Mouse (Mus musculus): ENCODE data around the gene Psat1. TPM values are rescaled to one million over a fixed set of nuclear protein-coding genes. Genes with fewer than 3 reads are reported as not detected.

Gene Psat1
- polyA plus RNA-seq (2015; fragmentation: Nextera tagmentation; extraction: Ambion mirVana), result 40.7 and 57.3 TPM in 2 replicates

DNA sequence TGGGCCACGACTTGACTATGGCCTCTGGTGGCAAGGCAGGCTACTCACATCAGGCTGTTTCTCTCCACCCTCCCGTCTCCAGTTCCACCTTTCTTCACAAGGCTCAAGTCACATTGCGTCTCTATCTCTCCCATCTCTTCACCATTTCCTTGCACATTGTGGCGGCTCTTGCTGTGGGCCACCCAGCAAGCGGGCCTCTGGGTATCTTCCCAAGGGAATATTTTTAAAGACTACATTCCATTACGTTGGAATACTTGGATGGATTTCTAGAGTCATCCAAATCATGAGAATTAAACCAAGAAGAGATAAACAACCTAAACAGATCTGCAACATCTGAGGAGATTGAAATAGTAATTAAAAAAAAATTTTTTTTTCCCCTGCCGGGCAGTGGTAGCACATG is at the start of gene Psat1:
Gene Psat1, minus strand, starts transcription at position 101 of the 400 bp plus-strand sequence.
- no peaks in the 10 kb centered on the region for H3K9me3 ChIP-seq (ENCODE audit: low read length)
- H3K4me2 ChIP-seq (ENCODE audit: low read depth, low read length), result no peak within 1 kb of the TSS
- 72% methylated on average over 7 of the region's 7 CpGs for WGBS (ENCODE audit: insufficient replicate concordance)
- no peak within 1 kb of the TSS for H3K4me3 ChIP-seq (ENCODE audit: low read depth, low read length)
- H3K27ac ChIP-seq (ENCODE audit: low read depth), result no peak within 1 kb of the TSS
- H3K4me1 ChIP-seq (ENCODE audit: insufficient read depth), result no peaks in the 10 kb centered on the region
- DNase-seq, result no peak
- ATAC-seq, result no peak
- no peak for TF ChIP-seq CTCF (IDR thresholded peaks at IDR 0.05; ENCODE audit: low read depth)
- TF ChIP-seq EP300 (IDR thresholded peaks at IDR 0.05; ENCODE audit: low read depth), result no peak
- H3K27me3 ChIP-seq (ENCODE audit: insufficient read depth, low read length), result no peaks in the 10 kb centered on the region
- H3K9ac ChIP-seq (replicated peaks), result no peak within 1 kb of the TSS
- no peaks in the 10 kb centered on the region for H3K36me3 ChIP-seq (replicated peaks; ENCODE audit: insufficient read depth, low read length)

GRCm38 (mm10) chr19:15990102-15990501 is 43.0 kb upstream of the Psat1 start:
- Histone ChIP-seq H3K4me1 (ENCODE audit: insufficient read depth) (peaks cover 2% of the 10 kb centered on the region), H3K9me3 (ENCODE audit: low read length) (no peaks in the 10 kb centered on the region), H3K4me2 (ENCODE audit: low read depth, low read length) (no peak overlapping the region), H3K36me3 (replicated peaks; ENCODE audit: insufficient read depth, low read length) (no peaks in the 10 kb centered on the region), H3K9ac (replicated peaks) (no peak overlapping the region), H3K27ac (ENCODE audit: low read depth) (no peak overlapping the region), H3K4me3 (ENCODE audit: low read depth, low read length) (no peak overlapping the region), H3K27me3 (ENCODE audit: insufficient read depth, low read length) (no peaks in the 10 kb centered on the region)
- no peak for DNase-seq
- ATAC-seq, result no peak
- no peak for TF ChIP-seq EP300 (IDR thresholded peaks at IDR 0.05; ENCODE audit: low read depth)
- TF ChIP-seq CTCF (IDR thresholded peaks at IDR 0.05; ENCODE audit: low read depth), result no peak
- 65% methylated on average over 1 of the region's 1 CpGs for WGBS (ENCODE audit: insufficient replicate concordance)

DNA sequence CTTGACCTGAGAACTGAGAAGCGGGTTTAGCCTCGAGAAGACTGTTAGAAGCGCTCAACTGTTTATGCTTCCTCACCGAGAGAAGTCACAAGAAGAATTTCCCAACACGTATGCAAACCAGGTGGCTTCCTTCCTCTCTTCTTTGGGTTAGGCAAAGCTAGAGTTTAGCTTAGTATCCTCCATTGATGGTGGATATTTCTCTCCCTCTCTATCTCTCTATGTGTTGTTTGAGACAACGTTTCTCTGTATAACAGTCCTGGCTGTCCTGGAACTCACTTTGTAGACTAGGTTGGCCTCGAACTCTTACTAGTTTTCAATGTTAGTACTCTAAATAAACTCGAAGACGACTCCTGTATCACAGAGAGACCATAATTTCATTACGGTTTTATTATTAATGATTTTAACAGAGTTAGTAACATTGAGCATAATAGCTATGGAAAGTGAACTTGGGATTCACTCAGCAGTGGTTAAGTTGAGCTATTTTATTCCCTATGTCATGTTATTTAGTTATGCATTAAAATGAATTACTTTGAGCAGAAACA is 38.1 kb upstream of the Psat1 start:
- no peaks in the 10 kb centered on the region; the same call in 1 of the 2 replicates for H3K36me3 ChIP-seq (replicated peaks; ENCODE audit: insufficient read depth, low read length)
- peaks cover 6% of the 10 kb centered on the region for H3K4me1 ChIP-seq (ENCODE audit: insufficient read depth)
- H3K27ac ChIP-seq (ENCODE audit: low read depth), result no peak overlapping the region
- no peaks in the 10 kb centered on the region for H3K9me3 ChIP-seq (ENCODE audit: low read length)
- 29% methylated on average over 10 of the region's 10 CpGs for WGBS (ENCODE audit: insufficient replicate concordance)
- ATAC-seq (peak; percentile 7), DNase-seq (no peak)
- peak overlapping the region; percentile 96 for H3K4me2 ChIP-seq (ENCODE audit: low read depth, low read length)
- no peak overlapping the region; the same call in 1 of the 2 replicates for H3K9ac ChIP-seq (replicated peaks)
- H3K27me3 ChIP-seq (ENCODE audit: insufficient read depth, low read length), result no peaks in the 10 kb centered on the region
- peak overlapping the region; percentile 92 for H3K4me3 ChIP-seq (ENCODE audit: low read depth, low read length)
- TF ChIP-seq CTCF (IDR thresholded peaks at IDR 0.05; ENCODE audit: low read depth) (no peak), EP300 (IDR thresholded peaks at IDR 0.05; ENCODE audit: low read depth) (no peak)

GRCm38 (mm10) chr19:15984449-15985171 is 37.5 kb upstream of the Psat1 start, which contains the start of gene Cep78:
Gene Cep78 (minus strand): TSS chr19:15984989.
- peaks cover 6% of the 10 kb centered on the region for H3K4me1 ChIP-seq (ENCODE audit: insufficient read depth)
- TF ChIP-seq CTCF (IDR thresholded peaks at IDR 0.05; ENCODE audit: low read depth) (0 out of 2 replicates have a peak, but pooled peaks have one; percentile 33), EP300 (IDR thresholded peaks at IDR 0.05; ENCODE audit: low read depth) (no peak)
- peak; percentile 93 for DNase-seq
- peak within 1 kb of the TSS; percentile 77 for H3K27ac ChIP-seq (ENCODE audit: low read depth)
- H3K27me3 ChIP-seq (ENCODE audit: insufficient read depth, low read length), result no peaks in the 10 kb centered on the region
- peak; percentile 97 for ATAC-seq
- peak within 1 kb of the TSS; percentile 81 for H3K9ac ChIP-seq (replicated peaks)
- H3K4me3 ChIP-seq (ENCODE audit: low read depth, low read length), result peak within 1 kb of the TSS; percentile 92
- no peaks in the 10 kb centered on the region for H3K9me3 ChIP-seq (ENCODE audit: low read length)
- peak within 1 kb of the TSS; percentile 96 for H3K4me2 ChIP-seq (ENCODE audit: low read depth, low read length)
- peaks cover 3% of the 10 kb centered on the region for H3K36me3 ChIP-seq (replicated peaks; ENCODE audit: insufficient read depth, low read length)
- WGBS (ENCODE audit: insufficient replicate concordance), result under 1% methylated on average over 88 of the region's 88 CpGs

DNA sequence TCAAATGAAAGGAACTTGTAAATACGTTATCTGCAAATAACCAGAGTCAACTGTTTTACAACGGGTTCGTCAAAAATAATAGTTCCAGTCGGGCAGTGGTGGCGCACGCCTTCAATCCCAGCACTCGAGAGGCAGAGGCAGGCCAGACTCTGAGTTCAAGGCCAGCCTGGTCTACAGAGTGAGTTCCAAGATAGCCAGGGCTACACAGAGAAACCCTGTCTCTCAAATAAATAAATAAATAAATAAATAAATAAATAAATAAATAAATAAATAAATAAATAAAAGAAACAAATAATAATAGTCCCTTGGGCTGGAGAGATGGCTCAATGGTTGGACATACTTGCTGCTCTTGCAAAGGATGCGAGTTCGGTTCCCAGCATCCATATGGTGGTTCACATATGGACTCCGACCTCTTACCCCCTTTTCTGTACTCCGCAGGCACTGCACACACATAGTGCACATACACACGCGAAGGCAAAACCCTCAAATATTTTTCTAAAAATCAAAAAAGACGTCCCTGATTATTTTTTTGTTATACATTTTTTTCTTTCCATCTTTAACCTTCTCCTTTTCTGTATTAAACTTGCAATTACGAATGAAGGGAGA is 36.7 kb upstream of the Psat1 start:
- Histone ChIP-seq H3K36me3 (replicated peaks; ENCODE audit: insufficient read depth, low read length) (peaks cover 3% of the 10 kb centered on the region), H3K27me3 (ENCODE audit: insufficient read depth, low read length) (no peaks in the 10 kb centered on the region), H3K4me2 (ENCODE audit: low read depth, low read length) (peak overlapping the region; percentile 96), H3K4me1 (ENCODE audit: insufficient read depth) (peaks cover 6% of the 10 kb centered on the region), H3K9me3 (ENCODE audit: low read length) (no peaks in the 10 kb centered on the region), H3K27ac (ENCODE audit: low read depth) (no peak overlapping the region; the same call in 1 of the 2 replicates), H3K4me3 (ENCODE audit: low read depth, low read length) (peak overlapping the region; percentile 92), H3K9ac (replicated peaks) (peak overlapping the region; percentile 81)
- WGBS (ENCODE audit: insufficient replicate concordance), result 52% methylated on average over 15 of the region's 15 CpGs
- ATAC-seq, result no peak
- DNase-seq, result no peak
- TF ChIP-seq EP300 (IDR thresholded peaks at IDR 0.05; ENCODE audit: low read depth), result no peak
- TF ChIP-seq CTCF (IDR thresholded peaks at IDR 0.05; ENCODE audit: low read depth), result no peak
